In genomic region chr2:12329068-12329407, GRCm38 (mm10) we compare ENCODE assay signal across 10 mouse cellular contexts. TPM values are rescaled to one million over a fixed set of nuclear protein-coding genes. Genes with fewer than 3 reads are reported as not detected.
DNase-seq lines count a peak whose midpoint lies in the region; ATAC-seq lines count a peak whose summit lies in the region.
"Had no signal": no experiment of that assay in that cellular context is flagged by ENCODE, and none has a peak within 500 bp of the region (broad histone marks: within the 10 kb centered on the region; RNA-seq: fewer than 3 reads in every experiment).

No protein-coding gene starts in this region.

- H3K4me3 ChIP-seq in midbrain, embryonic 12.5 days: no peak overlapping the region
- H3K4me3 ChIP-seq in midbrain, embryonic 10.5 days: no peak overlapping the region
- H3K4me3 ChIP-seq in forebrain, embryonic 15.5 days: no peak overlapping the region
- H3K4me3 ChIP-seq in limb, embryonic 13.5 days: peak overlapping the region; percentile 35; the same call in 1 of the 2 replicates

- no peaks in the 10 kb centered on the region for H3K36me3 ChIP-seq in midbrain, embryonic 12.5 days
- H3K36me3 ChIP-seq in midbrain, embryonic 10.5 days: no peaks in the 10 kb centered on the region
- no peaks in the 10 kb centered on the region for H3K36me3 ChIP-seq in forebrain, embryonic 15.5 days
- no peaks in the 10 kb centered on the region for H3K36me3 ChIP-seq in limb, embryonic 13.5 days

- no peak for ATAC-seq in midbrain, embryonic 12.5 days (ENCODE audit: low FRiP score, low read depth)
- 0 out of 2 replicates have a peak, but pooled peaks have one; percentile 0 for ATAC-seq in forebrain, embryonic 15.5 days (replicated peaks)
- ATAC-seq in limb, embryonic 13.5 days (ENCODE audit: low FRiP score, low read depth): 0 out of 2 replicates have a peak, but pooled peaks have one; percentile 9
- ATAC-seq in megakaryocyte-erythroid progenitor cell, adult 5-6 weeks (replicated peaks; ENCODE audit: low FRiP score, low TSS enrichment, poor library complexity, severe bottlenecking): no peak

- peaks cover 13% of the 10 kb centered on the region for H3K4me1 ChIP-seq in midbrain, embryonic 12.5 days
- peaks cover 22% of the 10 kb centered on the region for H3K4me1 ChIP-seq in midbrain, embryonic 10.5 days
- H3K4me1 ChIP-seq in forebrain, embryonic 15.5 days: peaks cover 27% of the 10 kb centered on the region
- H3K4me1 ChIP-seq in limb, embryonic 13.5 days: peaks cover 23% of the 10 kb centered on the region

- H3K4me2 ChIP-seq in midbrain, embryonic 12.5 days (replicated peaks): 0 out of 2 replicates have a peak overlapping the region, but pooled peaks have one; percentile 51
- H3K4me2 ChIP-seq in forebrain, embryonic 15.5 days (replicated peaks): no peak overlapping the region
- peak overlapping the region; percentile 60 for H3K4me2 ChIP-seq in limb, embryonic 13.5 days (replicated peaks)

- no peak overlapping the region for H3K27ac ChIP-seq in midbrain, embryonic 12.5 days (replicated peaks)
- H3K27ac ChIP-seq in midbrain, embryonic 10.5 days (replicated peaks): no peak overlapping the region
- H3K27ac ChIP-seq in forebrain, embryonic 15.5 days (replicated peaks): no peak overlapping the region
- H3K27ac ChIP-seq in limb, embryonic 13.5 days: peak overlapping the region; percentile 52; the same call in 1 of the 2 replicates

- WGBS in midbrain, embryonic 12.5 days: 40% methylated on average over 5 of the region's 5 CpGs
- 49% methylated on average over 5 of the region's 5 CpGs for WGBS in midbrain, embryonic 10.5 days
- 11% methylated on average over 5 of the region's 5 CpGs for WGBS in forebrain, embryonic 15.5 days
- WGBS in limb, embryonic 13.5 days: 10% methylated on average over 5 of the region's 5 CpGs

- H3K9ac ChIP-seq in midbrain, embryonic 12.5 days (replicated peaks): no peak overlapping the region
- no peak overlapping the region for H3K9ac ChIP-seq in forebrain, embryonic 15.5 days (replicated peaks)
- H3K9ac ChIP-seq in limb, embryonic 13.5 days: no peak overlapping the region

- peaks cover 3% of the 10 kb centered on the region; the same call in 1 of the 2 replicates for H3K27me3 ChIP-seq in midbrain, embryonic 12.5 days
- H3K27me3 ChIP-seq in midbrain, embryonic 10.5 days (ENCODE audit: low read depth, poor library complexity, severe bottlenecking): no peaks in the 10 kb centered on the region
- no peaks in the 10 kb centered on the region for H3K27me3 ChIP-seq in forebrain, embryonic 15.5 days
- no peaks in the 10 kb centered on the region for H3K27me3 ChIP-seq in limb, embryonic 13.5 days

- H3K9me3 ChIP-seq in midbrain, embryonic 12.5 days: no peaks in the 10 kb centered on the region
- H3K9me3 ChIP-seq in midbrain, embryonic 10.5 days (replicated peaks): no peaks in the 10 kb centered on the region
- H3K9me3 ChIP-seq in forebrain, embryonic 15.5 days: no peaks in the 10 kb centered on the region
- H3K9me3 ChIP-seq in limb, embryonic 13.5 days: no peaks in the 10 kb centered on the region

- no peak for DNase-seq in midbrain, embryonic 10.5 days (ENCODE audit: low spot score)
- DNase-seq in cerebellum, postnatal 36 days: no peak
- no peak for DNase-seq in adrenal gland, adult 2 months
- DNase-seq: kidney, adult 9 months; lung, adult 2 months; right cerebral cortex, postnatal 14 days had no signal

RNA-seq across cellular contexts. Expression of gene Itga8, which starts 27.3 kb away (rescaled TPM):
- polyA plus RNA-seq in midbrain, embryonic 12.5 days (2016; fragmentation: Nextera tagmentation; extraction: Ambion mirVana): 2.8 TPM in 2 replicates
- polyA plus RNA-seq in midbrain, embryonic 10.5 days (2016; fragmentation: Nextera tagmentation; extraction: Ambion mirVana): 3.9 and 5.3 TPM in 2 replicates
- 2.3 and 2.5 TPM in 2 replicates for polyA plus RNA-seq in forebrain, embryonic 15.5 days (2015; fragmentation: Nextera tagmentation; extraction: Ambion mirVana)
- 16.4 and 17.7 TPM in 2 replicates for polyA plus RNA-seq in limb, embryonic 13.5 days (2015; fragmentation: Nextera tagmentation; extraction: Ambion mirVana)
- total RNA-seq in megakaryocyte-erythroid progenitor cell, adult 5-6 weeks (2014; fragmentation: Nextera tagmentation): not detected in 2 replicates
- 0.76 TPM in 1 of 2 replicates, not detected in the other for total RNA-seq in megakaryocyte-erythroid progenitor cell, adult 5-6 weeks (2017)
- 10 to 100 TPM; 16.8 to 18.3 TPM for total RNA-seq in adrenal gland, adult 2 months (2021)
- polyA plus RNA-seq in adrenal gland, adult 2 months (2012; rRNA removed): 9.8 and 10.9 TPM in 2 replicates

Comparison
In these comparisons a context has a peak if more than half of its experiments do, and no peak if none do; other contexts are left out.
1. ATAC-seq: peak in forebrain, embryonic 15.5 days (single experiment) and limb, embryonic 13.5 days (single experiment); none in midbrain, embryonic 12.5 days (single experiment) and megakaryocyte-erythroid progenitor cell, adult 5-6 weeks (single experiment).